Mouse (Mus musculus): ENCODE data around the gene Nmt2.
A peak's percentile ranks its signal among the peaks of the same experiment; 100 is the strongest.

The Nmt2 gene

GRCm38 (mm10) chr2:3283602-3284472, at the start of gene Nmt2:
Gene Nmt2 (plus strand): TSS chr2:3284212.
- peak; percentile 100 for DNase-seq (ENCODE audit: low spot score)

- DNase-seq (ENCODE audit: low spot score), result no peak
Measured at GRCm38 (mm10) chr2:3239255-3239654, 44.8 kb upstream of the Nmt2 start.

DNA sequence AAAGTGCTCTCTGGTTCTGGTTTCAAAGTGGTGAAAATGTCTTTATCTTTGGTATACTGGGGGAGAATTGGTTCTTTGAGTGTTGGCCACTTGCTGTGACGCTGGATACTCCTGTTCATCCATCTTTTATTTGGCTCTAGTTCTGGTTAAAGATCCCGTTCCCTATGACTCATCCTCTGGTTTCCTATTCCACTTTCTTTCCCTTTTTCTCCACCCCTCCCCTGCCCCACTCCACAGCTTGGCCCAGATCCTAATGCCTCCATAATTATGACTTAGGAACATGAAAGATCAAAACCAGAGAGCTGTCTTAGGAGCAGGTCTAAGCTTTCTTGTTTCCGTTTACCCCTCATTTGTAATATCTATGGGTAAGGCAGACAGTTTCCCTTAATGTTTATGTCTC, 39.8 kb upstream of the Nmt2 start:
- DNase-seq (ENCODE audit: low spot score), result no peak

- DNase-seq (ENCODE audit: low spot score), result no peak
Measured at GRCm38 (mm10) chr2:3251309-3251708, 32.7 kb upstream of the Nmt2 start.

- no peak for DNase-seq (ENCODE audit: low spot score)
Measured at GRCm38 (mm10) chr2:3266466-3266865, 17.5 kb upstream of the Nmt2 start.

- no peak for DNase-seq (ENCODE audit: low spot score)
Measured at GRCm38 (mm10) chr2:3267879-3268278, 16.1 kb upstream of the Nmt2 start.

DNA sequence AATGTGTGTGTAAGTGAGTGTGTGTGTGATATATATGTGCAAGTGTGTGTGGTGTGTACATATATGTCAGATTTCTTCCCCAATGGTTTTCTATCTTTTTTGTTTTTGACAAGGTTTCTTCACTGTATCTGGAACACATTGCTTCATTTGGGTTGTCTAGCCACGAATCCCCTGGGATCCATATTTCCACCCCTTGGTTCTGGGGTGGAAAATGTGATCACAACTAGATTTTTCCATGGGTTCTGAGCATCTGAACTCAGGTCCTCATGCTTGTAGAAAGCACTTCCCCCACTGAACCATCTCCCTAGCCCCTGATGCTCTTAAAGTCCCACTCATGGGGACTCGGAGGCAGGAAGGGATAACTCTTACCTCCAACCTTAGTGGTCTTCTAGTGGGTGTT, 10.7 kb upstream of the Nmt2 start:
- no peak for DNase-seq (ENCODE audit: low spot score)

- no peak for DNase-seq (ENCODE audit: low spot score)
Measured at GRCm38 (mm10) chr2:3276106-3276505, 7.9 kb upstream of the Nmt2 start.

GRCm38 (mm10) chr2:3277502-3277901, 6.5 kb upstream of the Nmt2 start:
- no peak for DNase-seq (ENCODE audit: low spot score)

GRCm38 (mm10) chr2:3281311-3281710, 2.7 kb upstream of the Nmt2 start:
- DNase-seq (ENCODE audit: low spot score), result no peak

GRCm38 (mm10) chr2:3282866-3283601, 978 bp upstream of the Nmt2 start:
- no peak for DNase-seq (ENCODE audit: low spot score)

- peak; percentile 65 for DNase-seq (ENCODE audit: low spot score)
Measured at GRCm38 (mm10) chr2:3284473-3285180, 615 bp downstream of the Nmt2 start.

DNA sequence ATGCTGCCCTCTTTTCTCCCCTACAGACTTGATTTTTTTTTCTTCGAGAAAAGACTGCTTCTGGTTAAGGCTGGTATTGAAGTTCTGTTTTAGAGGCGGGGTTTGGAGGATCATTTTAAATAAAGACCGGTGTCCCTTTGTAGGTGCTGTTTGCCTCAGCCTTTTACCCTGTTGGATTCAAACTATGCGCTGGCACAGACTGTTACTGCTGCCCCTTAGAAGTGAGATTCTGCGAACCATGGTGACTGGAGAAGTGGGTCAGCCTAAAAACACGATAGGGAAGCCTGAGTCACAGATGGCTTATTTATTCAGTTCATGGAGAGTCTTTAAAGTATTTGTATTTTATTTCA, 1.1 kb downstream of the Nmt2 start:
- no peak for DNase-seq (ENCODE audit: low spot score)

- no peak for DNase-seq (ENCODE audit: low spot score)
Measured at GRCm38 (mm10) chr2:3285709-3286108, 1.7 kb downstream of the Nmt2 start.

DNA sequence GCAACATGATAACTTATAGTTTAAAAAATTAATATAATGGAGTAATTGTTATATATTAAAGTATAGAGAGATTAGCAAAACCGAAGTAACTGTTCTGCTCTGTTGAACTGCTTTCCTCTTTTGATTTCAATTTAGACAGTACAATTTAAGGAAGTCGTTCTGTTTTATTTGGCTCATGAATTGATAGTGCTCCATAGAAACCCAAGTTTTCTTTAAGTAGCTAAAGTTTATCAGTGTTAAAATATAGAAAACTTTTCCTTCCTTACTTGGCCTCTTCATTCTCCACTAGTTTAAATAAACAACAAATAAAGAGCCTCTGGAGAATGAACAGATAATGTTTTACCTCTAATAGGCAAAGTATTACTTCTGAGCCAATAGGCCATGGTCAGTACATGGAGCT, 2.2 kb downstream of the Nmt2 start:
- DNase-seq (ENCODE audit: low spot score), result no peak

DNA sequence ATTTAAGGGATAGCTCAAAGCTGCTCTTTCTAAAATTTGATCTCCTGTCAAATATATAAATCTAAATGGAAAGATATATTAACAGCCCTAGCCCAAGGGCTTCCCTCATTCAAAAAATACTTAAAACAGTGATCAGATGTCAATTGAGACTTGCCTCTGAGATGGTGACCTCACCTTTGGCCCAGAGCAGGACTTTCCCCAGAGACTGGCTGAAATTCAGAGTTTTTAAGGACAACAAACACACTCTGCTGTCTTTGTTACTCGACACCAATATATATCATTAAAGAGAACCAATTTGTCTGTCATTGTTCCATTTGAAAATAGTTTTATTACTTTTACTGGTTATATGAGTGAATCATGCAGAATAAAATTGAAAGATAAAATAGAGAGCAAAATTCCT, 5.6 kb downstream of the Nmt2 start:
- no peak for DNase-seq (ENCODE audit: low spot score)

GRCm38 (mm10) chr2:3292170-3292569, 8.2 kb downstream of the Nmt2 start:
- DNase-seq (ENCODE audit: low spot score), result no peak

DNA sequence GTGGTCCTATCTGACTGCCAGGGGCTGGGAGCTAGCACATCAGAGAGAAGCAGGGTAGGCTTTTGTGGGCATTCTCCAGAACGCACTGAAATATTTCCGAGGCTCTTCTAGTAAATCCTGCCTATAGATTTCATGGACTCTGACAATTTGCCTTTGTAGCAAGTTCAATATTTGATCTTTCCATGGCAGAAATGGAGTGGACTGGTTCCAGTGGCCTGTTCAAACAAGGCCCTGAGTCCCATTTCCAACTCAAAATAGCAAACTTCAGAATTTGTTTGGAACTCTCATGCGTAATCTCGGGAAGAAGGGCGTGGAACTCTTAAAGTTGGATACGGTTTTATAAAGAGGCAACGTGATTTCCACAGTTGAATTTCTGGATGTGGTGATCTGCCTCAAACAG, 11.8 kb downstream of the Nmt2 start:
- no peak for DNase-seq (ENCODE audit: low spot score)

DNA sequence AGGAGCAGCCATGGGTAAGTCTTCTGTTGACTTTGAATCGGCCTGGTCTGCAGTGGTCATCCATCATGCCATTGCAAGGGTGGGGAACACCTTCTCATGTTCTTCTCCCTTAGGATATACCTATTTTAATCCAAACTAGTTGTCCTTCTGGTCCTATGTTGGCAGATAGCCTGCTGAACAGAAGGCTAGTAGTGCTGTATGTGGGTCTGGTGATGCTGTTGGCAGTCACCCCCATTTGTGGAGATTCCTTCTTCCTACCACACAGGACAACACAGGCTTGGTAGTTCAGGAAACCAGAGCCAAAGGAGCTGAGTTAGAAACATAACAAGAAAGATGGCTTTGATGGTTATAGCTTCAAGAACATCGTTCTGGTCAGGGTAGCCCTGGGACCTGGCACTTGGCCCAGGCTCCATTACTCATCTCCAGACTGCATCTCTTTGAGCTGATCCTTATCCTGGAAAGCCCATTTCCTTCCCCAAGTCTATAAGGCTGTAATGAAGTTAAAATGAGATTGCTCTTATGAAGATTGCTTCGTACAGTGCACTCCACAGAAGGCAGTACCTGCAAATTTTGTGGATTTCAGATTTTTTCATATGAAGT, 21.5 kb downstream of the Nmt2 start:
- DNase-seq (ENCODE audit: low spot score), result no peak

- no peak for DNase-seq (ENCODE audit: low spot score)
Measured at GRCm38 (mm10) chr2:3323132-3323531, 39.1 kb downstream of the Nmt2 start.

DNA sequence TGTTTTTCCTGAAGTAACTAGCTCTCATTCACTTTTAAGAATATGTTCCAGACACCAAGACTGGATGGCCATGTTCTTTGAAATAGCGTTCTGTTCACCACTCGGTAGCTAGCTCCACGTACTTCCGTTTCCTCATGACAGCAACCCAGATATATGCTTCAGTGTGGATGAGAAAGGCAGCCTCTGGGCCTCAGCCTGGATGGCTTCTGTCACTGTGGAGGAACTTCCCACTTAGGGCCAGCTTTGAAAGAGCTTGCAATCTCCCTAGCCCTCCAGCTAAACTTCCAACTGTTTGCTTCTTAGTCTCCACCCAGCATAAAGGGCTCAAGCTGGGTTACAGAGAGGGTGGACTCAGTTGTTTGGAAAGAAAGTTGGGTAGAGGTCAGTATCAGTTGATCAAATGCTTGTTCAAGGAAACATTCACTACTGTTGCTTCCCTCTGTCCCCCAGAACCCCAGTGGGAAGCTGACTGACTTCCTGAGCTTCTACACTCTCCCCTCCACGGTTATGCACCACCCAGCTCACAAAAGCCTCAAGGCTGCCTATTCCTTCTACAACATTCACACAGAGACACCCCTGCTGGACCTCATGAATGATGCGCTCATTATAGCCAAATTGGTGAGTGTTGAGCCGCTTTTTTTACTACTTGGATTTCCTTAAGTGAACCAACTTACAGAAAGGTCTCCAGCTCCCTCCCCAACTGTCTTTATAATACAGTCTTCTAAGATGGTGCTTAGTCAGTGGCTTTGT, 40.5 kb downstream of the Nmt2 start:
- DNase-seq (ENCODE audit: low spot score), result no peak

- no peak for DNase-seq (ENCODE audit: low spot score)
Measured at GRCm38 (mm10) chr2:3326547-3326946, 42.5 kb downstream of the Nmt2 start.
